Mouse (Mus musculus) spleen, postnatal 0 days (tissue): ENCODE results near the gene Olfr122. TPM values are rescaled to one million over a fixed set of nuclear protein-coding genes. Genes with fewer than 3 reads are reported as not detected.

Experiments
- polyA plus RNA-seq: library from polyadenylated mRNA; unstranded; fragments of >200 nt; fragmentation: Nextera tagmentation; extraction: Ambion mirVana; gene quantifications from 2 replicates; pipeline ENCODE4 v1.2.1, GENCODE M21; 2015

The Olfr122 gene
- polyA plus RNA-seq: not detected in 2 replicates

GRCm38 (mm10) chr17:37768307-37768706 is at the start of gene Olfr122:
Gene Olfr122, plus strand, starts transcription at chr17:37768607.

GRCm38 (mm10) chr17:37721508-37721907 is 46.9 kb upstream of the Olfr122 start, which contains the start of gene Olfr120:
Gene Olfr120, plus strand, starts transcription at chr17:37721808.

GRCm38 (mm10) chr17:37793229-37793628 is 24.8 kb downstream of the Olfr122 start, which contains the start of gene Olfr123:
Gene Olfr123, plus strand, starts transcription at chr17:37793529.

GRCm38 (mm10) chr17:37799588-37799987 is 31.2 kb downstream of the Olfr122 start, which contains the start of gene Olfr124:
Gene Olfr124, plus strand, starts transcription at chr17:37799888.

Other genes starting within 250 kb of the Olfr122 start
- not detected in 2 replicates for gene Olfr112, start 199.2 kb upstream of the Olfr122 start, polyA plus RNA-seq
- gene Olfr113, start 190.9 kb upstream of the Olfr122 start, polyA plus RNA-seq: not detected in 2 replicates
- not detected in 2 replicates for gene Olfr114, start 175.9 kb upstream of the Olfr122 start, polyA plus RNA-seq
- gene Olfr115, start 141.5 kb upstream of the Olfr122 start, polyA plus RNA-seq: not detected in 2 replicates
- not detected in 2 replicates for gene Olfr116, start 141.4 kb upstream of the Olfr122 start, polyA plus RNA-seq
- not detected in 2 replicates for gene Olfr117, start 104.8 kb upstream of the Olfr122 start, polyA plus RNA-seq
- gene Olfr118, start 101.6 kb upstream of the Olfr122 start, polyA plus RNA-seq: not detected in 2 replicates
- gene Olfr119, start 72.0 kb upstream of the Olfr122 start, polyA plus RNA-seq: not detected in 2 replicates
- gene Olfr120, start 46.8 kb upstream of the Olfr122 start, polyA plus RNA-seq: not detected in 2 replicates
- gene Olfr121, start 19.8 kb upstream of the Olfr122 start, polyA plus RNA-seq: not detected in 2 replicates
- not detected in 2 replicates for gene Olfr123, start 24.9 kb downstream of the Olfr122 start, polyA plus RNA-seq
- not detected in 2 replicates for gene Olfr124, start 31.3 kb downstream of the Olfr122 start, polyA plus RNA-seq
- gene Olfr125, start 64.3 kb downstream of the Olfr122 start, polyA plus RNA-seq: not detected in 2 replicates
- not detected in 2 replicates for gene Olfr126, start 78.9 kb downstream of the Olfr122 start, polyA plus RNA-seq
- not detected in 2 replicates for gene Olfr127, start 131.8 kb downstream of the Olfr122 start, polyA plus RNA-seq
- gene Olfr128, start 151.9 kb downstream of the Olfr122 start, polyA plus RNA-seq: not detected in 2 replicates
- not detected in 2 replicates for gene Olfr761, start 184.5 kb downstream of the Olfr122 start, polyA plus RNA-seq